Mouse (Mus musculus) layer of hippocampus, adult 9-10 months (tissue): ENCODE results near the gene Gltpd2.

Experiments used
- DNase-seq: peaks from one replicate; pipeline ENCODE4 v3.0.0; 2022; ENCODE audit warnings: low spot score

Gene Gltpd2

DNA sequence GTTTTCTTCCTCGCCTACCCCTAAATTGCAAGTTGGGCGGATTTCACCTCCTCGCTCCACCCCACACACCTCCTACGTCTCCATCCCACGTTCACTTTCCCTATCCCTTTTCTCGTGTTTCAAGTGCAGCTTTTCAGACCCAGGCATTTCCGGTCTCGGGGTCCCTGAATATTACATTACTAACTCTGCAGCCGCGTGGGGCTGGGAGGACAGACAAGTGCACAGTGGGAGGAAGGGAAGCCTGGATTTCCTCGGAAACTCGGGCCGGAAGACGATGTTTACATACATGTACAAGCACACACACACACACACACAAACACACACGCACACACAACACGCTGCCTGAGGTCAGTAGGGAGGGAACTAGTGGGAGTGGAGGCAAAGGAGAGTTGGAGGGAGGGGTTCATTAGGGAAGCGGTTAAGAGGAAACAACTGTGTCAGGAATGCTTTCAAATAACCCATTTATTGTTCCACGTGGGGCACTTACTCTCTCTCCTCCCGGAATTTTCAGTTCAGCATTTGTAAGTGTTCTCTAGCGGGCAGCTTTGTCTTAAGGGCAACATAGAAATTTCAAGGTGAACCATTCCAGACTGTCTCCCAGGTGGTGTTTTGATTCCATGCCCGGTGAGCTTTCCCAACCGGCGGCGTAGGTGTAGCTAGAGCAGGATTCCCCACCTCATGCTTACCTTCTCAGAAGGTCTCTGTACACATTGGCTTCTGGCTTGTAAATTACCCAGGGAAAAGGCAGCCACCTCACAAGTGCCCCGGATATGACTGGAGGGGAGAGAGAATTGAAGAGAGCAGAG lies 44.7 kb downstream of the Gltpd2 start:
- DNase-seq, result no peak

- no peak for DNase-seq
Measured at GRCm38 (mm10) chr11:70564276-70564873, 45.4 kb downstream of the Gltpd2 start.

GRCm38 (mm10) chr11:70566586-70566985 lies 47.6 kb downstream of the Gltpd2 start:
- DNase-seq, result no peak
